Mouse (Mus musculus): ENCODE results near the gene Emilin3. TPM values are rescaled to one million over a fixed set of nuclear protein-coding genes. Genes with fewer than 3 reads are reported as not detected.

Emilin3 gene
- not detected for polyA plus RNA-seq (2017; shearing (Covaris generic))

GRCm38 (mm10) chr2:160912231-160912671 lies at the start of gene Emilin3:
Gene Emilin3, minus strand, starts transcription at chr2:160912328.

GRCm38 (mm10) chr2:160880453-160881195 lies 31.5 kb downstream of the Emilin3 start, which contains the start of gene Lpin3:
Gene Lpin3, plus strand, starts transcription at chr2:160880670.

GRCm38 (mm10) chr2:160872890-160873382 lies 39.2 kb downstream of the Emilin3 start, which contains the start of gene Zhx3:
Gene Zhx3, minus strand, starts transcription at chr2:160872998.

Other genes with a start within 250 kb of the Emilin3 start
- 45.1 TPM for gene Plcg1, start 181.0 kb downstream of the Emilin3 start, polyA plus RNA-seq (2017; shearing (Covaris generic))
- gene Zhx3, start 39.3 kb downstream of the Emilin3 start, polyA plus RNA-seq (2017; shearing (Covaris generic)), result 4.1 TPM
- 1.6 TPM for gene Lpin3, start 31.7 kb downstream of the Emilin3 start, polyA plus RNA-seq (2017; shearing (Covaris generic))
- 60.4 TPM for gene Chd6, start 196.7 kb upstream of the Emilin3 start, polyA plus RNA-seq (2017; shearing (Covaris generic))